Mouse (Mus musculus): ENCODE data around the gene Tmc6. TPM values are rescaled to one million over a fixed set of nuclear protein-coding genes. Genes with fewer than 3 reads are reported as not detected.
A peak's percentile ranks its signal among the peaks of the same experiment; 100 is the strongest.

Gene Tmc6
- polyA plus RNA-seq, 1 experiment from 2014 or later, result 39.2 TPM

GRCm38 (mm10) chr11:117780199-117780515 is 1.8 kb downstream of the Tmc6 start:
- H3K36me3 ChIP-seq (ENCODE audit: insufficient read depth, low read length), result peaks cover 21% of the 10 kb centered on the region
- ATAC-seq (replicated peaks; ENCODE audit: low FRiP score, low read depth) (no peak; the same call in 1 of the 2 replicates), DNase-seq (ENCODE audit: low spot score) (no peak)
- H3K27ac ChIP-seq, result peak overlapping the region; percentile 99
- peaks cover 36% of the 10 kb centered on the region for H3K4me1 ChIP-seq (replicated peaks; ENCODE audit: insufficient read depth, low read length)
- no peak for TF ChIP-seq CTCF (IDR thresholded peaks at IDR 0.05; ENCODE audit: low read depth)
- no peaks in the 10 kb centered on the region for H3K27me3 ChIP-seq (ENCODE audit: insufficient read depth, low read length)
- H3K4me2 ChIP-seq (ENCODE audit: low read length), result peak overlapping the region; percentile 97
- H3K9ac ChIP-seq (ENCODE audit: low read depth, low read length), result peak overlapping the region; percentile 68
- under 1% methylated on average over 17 of the region's 17 CpGs for WGBS
- no peaks in the 10 kb centered on the region for H3K9me3 ChIP-seq (replicated peaks; ENCODE audit: low read length)
- H3K4me3 ChIP-seq (replicated peaks; ENCODE audit: low read depth, low read length), result peak overlapping the region; percentile 46

DNA sequence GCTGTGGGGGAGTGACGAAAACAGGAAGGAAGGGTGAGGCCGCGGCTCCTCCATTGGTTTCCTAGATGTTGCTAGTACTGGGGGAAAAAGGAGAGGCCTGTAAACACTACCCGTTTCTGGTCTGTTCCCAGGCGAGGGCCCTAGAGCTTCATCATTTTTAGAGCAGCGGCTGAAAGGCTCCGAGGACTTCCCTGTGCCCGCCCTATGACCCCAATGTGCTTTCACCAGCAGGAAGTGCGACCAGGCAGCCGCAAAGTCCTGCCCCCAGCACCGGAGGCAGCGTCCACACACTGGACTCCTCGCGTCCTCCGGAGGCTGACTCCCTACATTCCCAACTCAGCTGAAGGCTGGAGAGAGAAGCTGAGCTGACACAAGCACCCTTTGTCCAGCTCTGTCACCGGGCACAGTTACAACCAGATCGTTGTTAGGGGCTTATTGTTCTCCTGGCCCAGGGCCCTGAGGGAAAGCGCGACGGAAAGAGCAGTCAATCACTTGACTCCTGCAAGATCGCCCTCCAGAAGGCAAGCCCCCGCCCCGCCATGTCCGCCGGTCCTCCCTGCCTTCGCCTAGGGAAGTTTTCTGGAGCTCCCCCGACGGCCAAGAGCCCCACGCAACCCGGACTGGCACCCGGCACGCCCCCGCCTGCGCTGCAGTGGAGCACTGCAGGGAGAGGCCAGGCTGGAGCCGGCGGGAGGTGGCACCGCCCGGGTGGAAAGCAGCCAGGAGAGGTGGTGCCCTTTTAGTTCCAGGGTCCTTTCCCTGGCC is 2.4 kb downstream of the Tmc6 start:
- DNase-seq (ENCODE audit: low spot score) (peak; percentile 91), ATAC-seq (replicated peaks; ENCODE audit: low FRiP score, low read depth) (peak; percentile 10; the same call in 1 of the 2 replicates)
- H3K36me3 ChIP-seq (ENCODE audit: insufficient read depth, low read length), result peaks cover 22% of the 10 kb centered on the region
- WGBS, result under 1% methylated on average over 38 of the region's 38 CpGs
- H3K9me3 ChIP-seq (replicated peaks; ENCODE audit: low read length), result no peaks in the 10 kb centered on the region
- peak overlapping the region; percentile 97 for H3K4me2 ChIP-seq (ENCODE audit: low read length)
- peak overlapping the region; percentile 46 for H3K4me3 ChIP-seq (replicated peaks; ENCODE audit: low read depth, low read length)
- no peaks in the 10 kb centered on the region for H3K27me3 ChIP-seq (ENCODE audit: insufficient read depth, low read length)
- H3K9ac ChIP-seq (ENCODE audit: low read depth, low read length), result peak overlapping the region; percentile 68
- H3K27ac ChIP-seq, result peak overlapping the region; percentile 99
- TF ChIP-seq CTCF (IDR thresholded peaks at IDR 0.05; ENCODE audit: low read depth), result no peak
- H3K4me1 ChIP-seq (replicated peaks; ENCODE audit: insufficient read depth, low read length), result peaks cover 36% of the 10 kb centered on the region

GRCm38 (mm10) chr11:117778851-117779433 is 3.1 kb downstream of the Tmc6 start:
- no peak; the same call in 1 of the 2 replicates for ATAC-seq (replicated peaks; ENCODE audit: low FRiP score, low read depth)
- WGBS, result 24% methylated on average over 12 of the region's 12 CpGs
- no peak for TF ChIP-seq CTCF (IDR thresholded peaks at IDR 0.05; ENCODE audit: low read depth)
- Histone ChIP-seq H3K36me3 (ENCODE audit: insufficient read depth, low read length) (peaks cover 25% of the 10 kb centered on the region), H3K9me3 (replicated peaks; ENCODE audit: low read length) (no peaks in the 10 kb centered on the region), H3K27me3 (ENCODE audit: insufficient read depth, low read length) (no peaks in the 10 kb centered on the region), H3K27ac (peak overlapping the region; percentile 99), H3K4me2 (ENCODE audit: low read length) (peak overlapping the region; percentile 97), H3K4me1 (replicated peaks; ENCODE audit: insufficient read depth, low read length) (peaks cover 36% of the 10 kb centered on the region), H3K4me3 (replicated peaks; ENCODE audit: low read depth, low read length) (peak overlapping the region; percentile 46), H3K9ac (ENCODE audit: low read depth, low read length) (peak overlapping the region; percentile 68)
- DNase-seq (ENCODE audit: low spot score), result peak; percentile 79

- DNase-seq (ENCODE audit: low spot score) (no peak), ATAC-seq (replicated peaks; ENCODE audit: low FRiP score, low read depth) (no peak)
- peaks cover 26% of the 10 kb centered on the region for H3K36me3 ChIP-seq (ENCODE audit: insufficient read depth, low read length)
- H3K9ac ChIP-seq (ENCODE audit: low read depth, low read length), result no peak overlapping the region
- H3K4me2 ChIP-seq (ENCODE audit: low read length), result no peak overlapping the region; the same call in 1 of the 2 replicates
- H3K4me1 ChIP-seq (replicated peaks; ENCODE audit: insufficient read depth, low read length), result peaks cover 31% of the 10 kb centered on the region
- no peaks in the 10 kb centered on the region for H3K27me3 ChIP-seq (ENCODE audit: insufficient read depth, low read length)
- no peaks in the 10 kb centered on the region for H3K9me3 ChIP-seq (replicated peaks; ENCODE audit: low read length)
- no peak overlapping the region for H3K4me3 ChIP-seq (replicated peaks; ENCODE audit: low read depth, low read length)
- TF ChIP-seq CTCF (IDR thresholded peaks at IDR 0.05; ENCODE audit: low read depth), result no peak
- 86% methylated on average over 11 of the region's 11 CpGs for WGBS
- peak overlapping the region; percentile 99 for H3K27ac ChIP-seq
Observed at GRCm38 (mm10) chr11:117778031-117778430, 4.0 kb downstream of the Tmc6 start.

DNA sequence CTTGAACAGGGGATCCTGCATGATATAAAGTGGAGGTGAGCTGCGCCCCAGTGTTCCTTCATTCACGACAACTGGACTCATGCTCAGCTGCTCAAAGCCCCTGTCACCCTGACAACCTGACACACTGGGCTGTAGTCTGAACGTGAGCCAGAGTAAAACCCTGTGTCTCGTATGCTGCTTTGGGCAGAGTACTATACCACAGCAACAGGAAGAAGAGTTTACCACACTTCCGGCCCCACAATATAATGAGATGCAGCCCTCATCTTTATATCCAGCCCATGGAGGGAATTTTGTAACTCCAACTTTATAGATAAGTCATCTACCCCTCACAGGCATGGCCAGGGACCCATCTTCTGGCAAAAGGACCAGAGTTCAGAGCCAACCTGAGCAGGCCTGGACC is 4.9 kb downstream of the Tmc6 start:
- H3K9ac ChIP-seq (ENCODE audit: low read depth, low read length), result no peak overlapping the region
- no peak overlapping the region for H3K4me3 ChIP-seq (replicated peaks; ENCODE audit: low read depth, low read length)
- no peak for DNase-seq (ENCODE audit: low spot score)
- H3K27me3 ChIP-seq (ENCODE audit: insufficient read depth, low read length), result no peaks in the 10 kb centered on the region
- H3K9me3 ChIP-seq (replicated peaks; ENCODE audit: low read length), result no peaks in the 10 kb centered on the region
- WGBS, result 86% methylated on average over 5 of the region's 5 CpGs
- no peak overlapping the region for H3K4me2 ChIP-seq (ENCODE audit: low read length)
- no peak for TF ChIP-seq CTCF (IDR thresholded peaks at IDR 0.05; ENCODE audit: low read depth)
- peak overlapping the region; percentile 99; the same call in 1 of the 2 replicates for H3K27ac ChIP-seq
- H3K36me3 ChIP-seq (ENCODE audit: insufficient read depth, low read length), result peaks cover 30% of the 10 kb centered on the region
- ATAC-seq (replicated peaks; ENCODE audit: low FRiP score, low read depth), result no peak
- H3K4me1 ChIP-seq (replicated peaks; ENCODE audit: insufficient read depth, low read length), result peaks cover 28% of the 10 kb centered on the region

DNA sequence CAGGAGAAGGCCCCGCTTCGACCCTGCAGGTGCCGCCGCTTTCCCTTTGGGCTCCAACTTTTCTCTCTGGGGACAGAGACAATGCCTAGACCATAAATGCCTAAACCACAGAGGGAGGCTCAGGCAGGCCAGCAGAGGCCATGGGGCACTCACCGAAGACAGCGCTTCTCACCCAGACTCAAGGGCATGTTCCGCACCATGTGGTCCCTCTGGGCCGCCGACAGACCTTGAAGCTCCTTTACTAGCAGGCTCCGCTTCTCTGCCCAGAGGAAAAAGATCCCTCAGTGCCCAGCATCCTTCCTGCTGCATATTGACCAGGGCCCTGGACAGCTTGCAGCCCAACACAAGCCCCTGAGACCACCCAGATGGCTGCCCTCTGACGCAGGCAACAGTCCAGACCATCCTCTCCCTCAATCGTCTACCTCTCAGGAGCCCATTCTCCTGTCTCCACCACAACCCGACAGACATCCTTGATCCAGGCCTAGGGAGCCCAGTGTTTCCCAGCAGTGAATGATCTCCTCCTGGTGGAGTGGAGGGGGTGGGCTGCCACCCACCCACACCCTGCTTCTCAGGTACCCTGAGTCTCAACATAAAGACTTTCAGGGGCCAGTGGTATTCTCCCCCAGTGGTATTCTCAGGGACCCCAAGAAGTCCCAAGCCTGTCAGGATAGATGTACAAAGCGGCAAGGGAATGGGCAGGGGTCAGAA is 5.8 kb downstream of the Tmc6 start:
- no peaks in the 10 kb centered on the region for H3K9me3 ChIP-seq (replicated peaks; ENCODE audit: low read length)
- H3K27me3 ChIP-seq (ENCODE audit: insufficient read depth, low read length), result no peaks in the 10 kb centered on the region
- H3K9ac ChIP-seq (ENCODE audit: low read depth, low read length), result no peak overlapping the region
- TF ChIP-seq CTCF (IDR thresholded peaks at IDR 0.05; ENCODE audit: low read depth), result no peak
- 80% methylated on average over 14 of the region's 14 CpGs for WGBS
- no peak overlapping the region for H3K4me2 ChIP-seq (ENCODE audit: low read length)
- ATAC-seq (replicated peaks; ENCODE audit: low FRiP score, low read depth), result no peak
- H3K4me3 ChIP-seq (replicated peaks; ENCODE audit: low read depth, low read length), result no peak overlapping the region
- peaks cover 30% of the 10 kb centered on the region for H3K36me3 ChIP-seq (ENCODE audit: insufficient read depth, low read length)
- H3K4me1 ChIP-seq (replicated peaks; ENCODE audit: insufficient read depth, low read length), result peaks cover 19% of the 10 kb centered on the region
- DNase-seq (ENCODE audit: low spot score), result no peak
- no peak overlapping the region for H3K27ac ChIP-seq

Data from kidney, postnatal 0 days (tissue).